Mouse (Mus musculus) limb, embryonic 11.5 days (tissue): ENCODE results near the gene Wdr66. TPM values are rescaled to one million over a fixed set of nuclear protein-coding genes. Genes with fewer than 3 reads are reported as not detected.
"Not testable (repeated sequence)": the region's sequence is repeated elsewhere in the genome, so short reads cannot be mapped to it uniquely, and the experiment has no call there.

Experiments used
- ATAC-seq: fragments of 200-750 bp; cut with Nextera tagmentation; 2 replicates; pipeline ENCODE4 v1.8.0; 2017; ENCODE audit warnings: low read depth; ENCODE audit not compliant: insufficient number of reproducible peaks, low FRiP score, low TSS enrichment
- DNase-seq: peaks from one replicate; pipeline ENCODE4 v3.0.0-alpha.2; 2015; ENCODE audit warnings: low spot score
- H3K27ac ChIP-seq: fragments of 300-500 bp; sonication (generic); replicated peaks from 2 replicates; pipeline ENCODE4 v1.5.1; 2014; ENCODE audit warnings: low read depth, mild to moderate bottlenecking, low read length
- H3K27me3 ChIP-seq: fragments of 300-500 bp; sonication (generic); 2 replicates; pipeline ENCODE4 v1.6.1; 2014; ENCODE audit warnings: mild to moderate bottlenecking, low read length, mixed read lengths; ENCODE audit not compliant: control insufficient read depth, insufficient read depth
- H3K36me3 ChIP-seq: fragments of 300-500 bp; sonication (generic); 2 replicates; pipeline ENCODE4 v1.6.1; 2014; ENCODE audit warnings: mild to moderate bottlenecking, low read length, moderate library complexity, mixed read lengths; ENCODE audit not compliant: control insufficient read depth, insufficient read depth
- H3K4me1 ChIP-seq: fragments of 300-500 bp; sonication (generic); 2 replicates; pipeline ENCODE4 v1.6.1; 2014; ENCODE audit warnings: low read length, mixed read lengths; ENCODE audit not compliant: control insufficient read depth, insufficient read depth
- H3K4me2 ChIP-seq: fragments of 300-500 bp; sonication (generic); 2 replicates; pipeline ENCODE4 v1.6.1; 2014; ENCODE audit warnings: low read depth, mild to moderate bottlenecking, moderate library complexity; ENCODE audit not compliant: severe bottlenecking
- H3K4me3 ChIP-seq: fragments of 300-500 bp; sonication (generic); 2 replicates; pipeline ENCODE4 v1.5.1; 2014; ENCODE audit warnings: low read depth, low read length
- H3K9ac ChIP-seq: fragments of 300-500 bp; sonication (generic); 2 replicates; pipeline ENCODE4 v1.6.1; 2014; ENCODE audit warnings: mild to moderate bottlenecking, low read length
- H3K9me3 ChIP-seq: fragments of 300-500 bp; sonication (generic); 2 replicates; pipeline ENCODE4 v1.6.1; 2016; ENCODE audit warnings: low read length; ENCODE audit not compliant: control insufficient read depth
- WGBS: fragments of 180-500 bp; shearing (Covaris S2); extraction: QIAGEN DNeasy Blood & Tissue Kit; methylation state at CpG from one replicate; pipeline ENCODE4 v1.1.7; 2014; 5-methylcytosine and 5-hydroxymethylcytosine counted together
- polyA plus RNA-seq: library from polyadenylated mRNA; unstranded; fragments of >200 nt; fragmentation: Nextera tagmentation; extraction: Ambion mirVana; gene quantifications from 2 replicates; pipeline ENCODE4 v1.2.1, GENCODE M21; 2014

Wdr66 gene
- polyA plus RNA-seq, result 0.13 and 0.28 TPM in 2 replicates

- H3K27ac ChIP-seq, result no peak within 1 kb of the TSS
- no peaks in the 10 kb centered on the region for H3K27me3 ChIP-seq
- peak within 1 kb of the TSS; percentile 54 for H3K4me2 ChIP-seq
- 0 out of 2 replicates have a peak, but pooled peaks cover 2% of the 10 kb centered on the region for H3K4me1 ChIP-seq
- peak; percentile 96 for DNase-seq
- peak within 1 kb of the TSS; percentile 9; the same call in 1 of the 2 replicates for H3K4me3 ChIP-seq
- no peaks in the 10 kb centered on the region for H3K36me3 ChIP-seq
- no peak within 1 kb of the TSS for H3K9ac ChIP-seq
- 1% methylated on average over 18 of the region's 18 CpGs for WGBS
- ATAC-seq, result peak; percentile 82
- no peaks in the 10 kb centered on the region for H3K9me3 ChIP-seq
Observed at GRCm38 (mm10) chr5:123251834-123252233, at the start of gene Wdr66. Wdr66 (plus strand) TSS chr5:123252102.

- not testable (repeated sequence) for H3K4me1 ChIP-seq, H3K27me3 ChIP-seq, H3K4me2 ChIP-seq, H3K9me3 ChIP-seq, H3K27ac ChIP-seq, H3K9ac ChIP-seq, H3K36me3 ChIP-seq, H3K4me3 ChIP-seq, ATAC-seq, DNase-seq
- WGBS, result 38% methylated on average over 4 of the region's 4 CpGs
Observed at GRCm38 (mm10) chr5:123202771-123203170, 49.1 kb upstream of the Wdr66 start.

GRCm38 (mm10) chr5:123203591-123203990 is 48.3 kb upstream of the Wdr66 start:
- not testable (repeated sequence) for H3K27ac ChIP-seq, H3K9me3 ChIP-seq, ATAC-seq, H3K4me3 ChIP-seq, H3K9ac ChIP-seq, H3K4me2 ChIP-seq, H3K27me3 ChIP-seq, DNase-seq, H3K4me1 ChIP-seq, H3K36me3 ChIP-seq
- WGBS, result 87% methylated on average over 7 of the region's 7 CpGs

- WGBS, result 74% methylated on average over 3 of the region's 5 CpGs
- H3K9ac ChIP-seq, H3K4me2 ChIP-seq, DNase-seq, ATAC-seq, H3K27ac ChIP-seq, H3K4me1 ChIP-seq, H3K4me3 ChIP-seq, H3K36me3 ChIP-seq, H3K9me3 ChIP-seq, H3K27me3 ChIP-seq: not testable (repeated sequence)
Observed at GRCm38 (mm10) chr5:123222346-123223050, 29.4 kb upstream of the Wdr66 start.

- no peaks in the 10 kb centered on the region for H3K27me3 ChIP-seq
- no peak for DNase-seq
- H3K9ac ChIP-seq, result no peak overlapping the region
- H3K4me3 ChIP-seq, result no peak overlapping the region
- H3K27ac ChIP-seq, result no peak overlapping the region
- no peaks in the 10 kb centered on the region for H3K9me3 ChIP-seq
- H3K4me2 ChIP-seq, result no peak overlapping the region
- 85% methylated on average over 4 of the region's 4 CpGs for WGBS
- no peak for ATAC-seq
- no peaks in the 10 kb centered on the region for H3K36me3 ChIP-seq
- no peaks in the 10 kb centered on the region for H3K4me1 ChIP-seq
Observed at GRCm38 (mm10) chr5:123223051-123223410, 28.9 kb upstream of the Wdr66 start.

GRCm38 (mm10) chr5:123223861-123224260 is 28.0 kb upstream of the Wdr66 start:
- 54% methylated on average over 6 of the region's 6 CpGs for WGBS
- H3K4me2 ChIP-seq, H3K9me3 ChIP-seq, H3K4me3 ChIP-seq, H3K27me3 ChIP-seq, H3K36me3 ChIP-seq, ATAC-seq, H3K9ac ChIP-seq, DNase-seq, H3K27ac ChIP-seq, H3K4me1 ChIP-seq: not testable (repeated sequence)

GRCm38 (mm10) chr5:123226851-123227250 is 25.1 kb upstream of the Wdr66 start:
- no peak for ATAC-seq
- Histone ChIP-seq H3K4me3 (no peak overlapping the region), H3K4me1 (0 out of 2 replicates have a peak, but pooled peaks cover 3% of the 10 kb centered on the region), H3K27me3 (no peaks in the 10 kb centered on the region), H3K27ac (no peak overlapping the region), H3K9ac (no peak overlapping the region), H3K9me3 (no peaks in the 10 kb centered on the region), H3K36me3 (no peaks in the 10 kb centered on the region), H3K4me2 (no peak overlapping the region)
- 88% methylated on average over 7 of the region's 7 CpGs for WGBS
- DNase-seq, result no peak

GRCm38 (mm10) chr5:123227762-123228523 is 24.0 kb upstream of the Wdr66 start:
- Histone ChIP-seq H3K27ac (no peak overlapping the region), H3K4me1 (0 out of 2 replicates have a peak, but pooled peaks cover 3% of the 10 kb centered on the region), H3K9me3 (no peaks in the 10 kb centered on the region), H3K4me3 (peak overlapping the region; percentile 88), H3K9ac (peak overlapping the region; percentile 88), H3K27me3 (no peaks in the 10 kb centered on the region), H3K36me3 (no peaks in the 10 kb centered on the region), H3K4me2 (peak overlapping the region; percentile 66)
- DNase-seq, result peak; percentile 95
- peak; percentile 75; the same call in 1 of the 2 replicates for ATAC-seq
- WGBS, result 2% methylated on average over 42 of the region's 42 CpGs
